Mouse (Mus musculus): ENCODE results near the gene Gtpbp1. TPM values are rescaled to one million over a fixed set of nuclear protein-coding genes. Genes with fewer than 3 reads are reported as not detected.

Gtpbp1 gene
- total RNA-seq, 2 experiments from 2014 or later: 44.9 to 48.5 TPM

- intact Hi-C loops (cut with DNase I): no loop called here
These were observed 6.8 kb upstream of the Gtpbp1 start for GRCm38 (mm10) chr15:79683707-79684465.

GRCm38 (mm10) chr15:79684616-79685015 lies 6.0 kb upstream of the Gtpbp1 start:
- no peak for DNase-seq (ENCODE audit: extremely low spot score in 1 of 2, low spot score in 2 of 2)
- intact Hi-C loops (cut with DNase I): no loop called here

More at GRCm38 (mm10) chr15:79683707-79684465, 6.8 kb upstream of the Gtpbp1 start:
- no peak for DNase-seq (ENCODE audit: extremely low spot score in 1 of 2, low spot score in 2 of 2)

- DNase-seq (ENCODE audit: extremely low spot score in 1 of 2, low spot score in 2 of 2): no peak
- intact Hi-C loops (cut with DNase I): no loop called here
These were observed 5.5 kb upstream of the Gtpbp1 start for GRCm38 (mm10) chr15:79685141-79685641.

- intact Hi-C loops (cut with DNase I): no loop called here
- DNase-seq (ENCODE audit: extremely low spot score in 1 of 2, low spot score in 2 of 2): no peak
These were observed 4.4 kb upstream of the Gtpbp1 start for GRCm38 (mm10) chr15:79686046-79686869.

- DNase-seq (ENCODE audit: extremely low spot score in 1 of 2, low spot score in 2 of 2): no peak
- intact Hi-C loops (cut with DNase I): no loop called here
These were observed 3.5 kb upstream of the Gtpbp1 start for GRCm38 (mm10) chr15:79687175-79687574.

- peak; percentile 92 to 95 for DNase-seq (ENCODE audit: extremely low spot score in 1 of 2, low spot score in 2 of 2)
- intact Hi-C loops (cut with DNase I): no loop called here
These were observed 2.9 kb upstream of the Gtpbp1 start, which contains the start of gene Josd1 for GRCm38 (mm10) chr15:79687646-79688267. Gene Josd1 (minus strand): TSS chr15:79687919.

GRCm38 (mm10) chr15:79688268-79688956 lies 2.2 kb upstream of the Gtpbp1 start:
- DNase-seq (ENCODE audit: extremely low spot score in 1 of 2, low spot score in 2 of 2): no peak
- intact Hi-C loops (cut with DNase I): no loop called here

GRCm38 (mm10) chr15:79689662-79690425 lies 801 bp upstream of the Gtpbp1 start:
- DNase-seq (ENCODE audit: extremely low spot score in 1 of 2, low spot score in 2 of 2): no peak
- intact Hi-C loops (cut with DNase I): no loop called here

- intact Hi-C loops (cut with DNase I): no loop called here
- peak in 1 of 2 experiments; percentile 69 for DNase-seq (ENCODE audit: extremely low spot score in 1 of 2, low spot score in 2 of 2)
These were observed 421 bp downstream of the Gtpbp1 start for GRCm38 (mm10) chr15:79691023-79691508.

- DNase-seq (ENCODE audit: extremely low spot score in 1 of 2, low spot score in 2 of 2): no peak
- intact Hi-C loops (cut with DNase I): no loop called here
These were observed 1.7 kb downstream of the Gtpbp1 start for GRCm38 (mm10) chr15:79692334-79692733.

- intact Hi-C loops (cut with DNase I): no loop called here
- DNase-seq (ENCODE audit: extremely low spot score in 1 of 2, low spot score in 2 of 2): no peak
These were observed 3.1 kb downstream of the Gtpbp1 start for GRCm38 (mm10) chr15:79693740-79694139.

- no peak for DNase-seq (ENCODE audit: extremely low spot score in 1 of 2, low spot score in 2 of 2)
- intact Hi-C loops (cut with DNase I): no loop called here
These were observed 3.9 kb downstream of the Gtpbp1 start for GRCm38 (mm10) chr15:79694512-79694911.

- intact Hi-C loops (cut with DNase I): no loop called here
- DNase-seq (ENCODE audit: extremely low spot score in 1 of 2, low spot score in 2 of 2): no peak
These were observed 4.9 kb downstream of the Gtpbp1 start for GRCm38 (mm10) chr15:79695516-79695915.

- DNase-seq (ENCODE audit: extremely low spot score in 1 of 2, low spot score in 2 of 2): no peak
- intact Hi-C loops (cut with DNase I): no loop called here
These were observed 5.9 kb downstream of the Gtpbp1 start for GRCm38 (mm10) chr15:79696508-79696907.

GRCm38 (mm10) chr15:79697011-79697410 lies 6.4 kb downstream of the Gtpbp1 start:
- no peak for DNase-seq (ENCODE audit: extremely low spot score in 1 of 2, low spot score in 2 of 2)
- intact Hi-C loops (cut with DNase I): no loop called here

GRCm38 (mm10) chr15:79697558-79698187 lies 7.0 kb downstream of the Gtpbp1 start:
- no peak for DNase-seq (ENCODE audit: extremely low spot score in 1 of 2, low spot score in 2 of 2)
- intact Hi-C loops (cut with DNase I): no loop called here

GRCm38 (mm10) chr15:79706603-79707214 lies 16.1 kb downstream of the Gtpbp1 start:
- DNase-seq (ENCODE audit: extremely low spot score in 1 of 2, low spot score in 2 of 2): no peak
- intact Hi-C loops (cut with DNase I): no loop called here

Data from left cerebral cortex, postnatal 10 days (tissue).